Mouse (Mus musculus): Measurements from ENCODE around the gene App.

DNA sequence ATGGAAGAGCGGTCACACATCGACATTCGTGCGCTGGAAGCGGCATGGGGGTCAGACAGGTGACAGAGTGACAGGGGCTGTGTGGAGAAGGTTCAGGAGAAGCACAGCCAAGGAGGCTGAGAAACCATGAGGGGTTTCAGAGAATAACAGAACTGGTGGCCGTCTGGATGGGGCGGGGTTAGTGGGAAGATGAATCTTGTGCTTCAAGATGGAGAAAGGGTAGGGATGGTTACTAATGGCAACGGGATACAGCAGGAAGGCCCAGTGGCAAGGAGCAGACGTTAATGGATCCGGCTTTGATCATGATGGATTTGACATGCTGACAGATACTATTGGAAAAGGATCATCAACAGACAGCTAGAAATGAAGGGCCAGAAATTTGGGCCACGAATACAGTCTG lies 107.3 kb downstream of the App start:
- no peak for TF ChIP-seq CTCF (IDR thresholded peaks at IDR 0.05; ENCODE audit: low read depth)
- no peak for TF ChIP-seq EP300 (IDR thresholded peaks at IDR 0.05; ENCODE audit: low read depth)
